Mouse (Mus musculus) brain, embryonic 14.5 days (tissue): ENCODE data around the gene Tmem106c.

Experiments
- CTCF ChIP-seq: fragments of 200-500 bp; IDR thresholded peaks from 2 replicates; pipeline ENCODE4 v1.5.1; 2012; ENCODE audit warnings: inconsistent platforms, mild to moderate bottlenecking, moderate library complexity, borderline replicate concordance; ENCODE audit not compliant: insufficient read depth, insufficient read length; ENCODE audit errors: extremely low read depth
- POLR2A ChIP-seq: fragments of 200-500 bp; IDR thresholded peaks from 2 replicates; pipeline ENCODE4 v1.6.1; 2012; ENCODE audit warnings: mild to moderate bottlenecking, inconsistent platforms, borderline replicate concordance; ENCODE audit not compliant: poor library complexity, insufficient read depth, insufficient read length, severe bottlenecking; ENCODE audit errors: extremely low read depth

DNA sequence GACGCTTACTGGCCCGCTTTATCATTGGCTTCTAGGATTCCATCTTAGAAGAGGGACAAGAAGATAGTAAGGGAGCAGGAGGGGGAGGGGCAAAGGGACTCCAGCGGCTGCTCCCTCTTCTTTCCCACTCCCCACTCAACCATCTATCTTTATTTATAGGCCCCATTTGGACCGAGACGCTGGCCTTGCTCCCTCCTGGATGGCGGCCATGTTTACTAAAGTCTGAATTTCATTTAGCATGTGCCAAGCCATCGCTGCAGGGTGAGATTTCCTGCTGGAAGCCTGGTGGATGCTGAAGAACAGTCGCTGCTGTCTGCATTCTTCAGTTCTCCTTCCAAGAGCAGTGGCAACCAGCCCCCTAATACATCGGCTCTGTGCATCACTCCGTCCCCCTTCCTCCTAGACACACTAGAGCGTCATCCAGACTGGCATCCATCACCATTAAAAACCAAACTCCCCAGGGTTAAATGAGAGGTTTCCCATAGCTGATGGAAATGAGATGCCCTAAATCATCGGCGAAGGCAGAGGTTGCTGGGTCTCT, 32.8 kb downstream of the Tmem106c start:
- no peak for TF ChIP-seq CTCF
- TF ChIP-seq POLR2A: no peak
